Comparison of ENCODE assay signal across 12 mouse cellular contexts in the genomic region with DNA sequence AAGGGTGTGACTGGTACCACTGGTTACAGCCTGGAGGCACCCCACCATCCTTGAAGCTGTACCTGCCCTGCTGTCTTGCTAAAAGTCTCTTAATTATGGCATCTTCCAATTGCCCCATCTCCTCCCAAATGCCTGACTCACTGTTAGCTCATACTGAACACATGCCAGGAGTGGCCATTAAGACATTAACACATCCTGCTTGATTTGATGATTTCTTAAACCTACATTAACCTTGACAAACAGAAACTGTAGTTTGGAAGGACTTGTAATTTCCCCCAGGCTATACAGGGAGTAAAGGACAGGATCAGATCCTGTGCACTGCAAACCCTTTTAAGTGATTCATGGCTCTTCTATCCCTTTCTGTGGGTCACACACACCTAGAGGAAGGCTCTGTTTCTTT.
"Had no signal": no experiment of that assay in that cellular context is flagged by ENCODE, and none has a peak within 500 bp of the region (broad histone marks: within the 10 kb centered on the region; RNA-seq: fewer than 3 reads in every experiment).

No protein-coding gene starts in this region.

- H3K36me3 ChIP-seq: midbrain, embryonic 10.5 days; midbrain, embryonic 12.5 days; neural tube, embryonic 12.5 days had no signal

- H3K27me3 ChIP-seq: midbrain, embryonic 12.5 days; neural tube, embryonic 12.5 days had no signal

- DNase-seq: lung, adult 18-20 months; lung, embryonic 14.5 days; midbrain, embryonic 14.5 days; right cerebral cortex, postnatal 25 days; right cerebral cortex, postnatal 4 days; spleen, adult 18-20 months; thymus, adult 18-20 months; thymus, postnatal 14 days; thymus, postnatal 36 days had no signal

- H3K4me3 ChIP-seq: midbrain, embryonic 10.5 days; midbrain, embryonic 12.5 days; neural tube, embryonic 12.5 days had no signal

- H3K27ac ChIP-seq: midbrain, embryonic 10.5 days; midbrain, embryonic 12.5 days; neural tube, embryonic 12.5 days had no signal

- H3K9ac ChIP-seq: lung, embryonic 14.5 days; midbrain, embryonic 12.5 days; neural tube, embryonic 12.5 days had no signal

- H3K4me1 ChIP-seq: midbrain, embryonic 10.5 days; midbrain, embryonic 12.5 days; neural tube, embryonic 12.5 days had no signal
